Mouse (Mus musculus) midbrain, embryonic 13.5 days (tissue): ENCODE results near the gene Ddx23. TPM values are rescaled to one million over a fixed set of nuclear protein-coding genes. Genes with fewer than 3 reads are reported as not detected.

Experiments
- ATAC-seq: fragments of 200-750 bp; cut with Nextera tagmentation; 2 replicates; pipeline ENCODE4 v1.8.0; 2017; ENCODE audit warnings: mild to moderate bottlenecking, moderate TSS enrichment, moderate library complexity
- H3K27ac ChIP-seq: fragments of 300-500 bp; sonication (generic); 2 replicates; pipeline ENCODE4 v1.5.1; 2015; ENCODE audit warnings: inconsistent platforms, mild to moderate bottlenecking, moderate library complexity
- H3K27me3 ChIP-seq: fragments of 300-500 bp; sonication (generic); 2 replicates; pipeline ENCODE4 v1.6.1; 2015; ENCODE audit warnings: mild to moderate bottlenecking, inconsistent platforms
- H3K36me3 ChIP-seq: fragments of 300-500 bp; sonication (generic); 2 replicates; pipeline ENCODE4 v1.6.1; 2015; ENCODE audit warnings: mild to moderate bottlenecking, inconsistent platforms
- H3K4me1 ChIP-seq: fragments of 300-500 bp; sonication (generic); replicated peaks from 2 replicates; pipeline ENCODE4 v1.6.1; 2015; ENCODE audit warnings: inconsistent platforms
- H3K4me2 ChIP-seq: fragments of 300-500 bp; sonication (generic); replicated peaks from 2 replicates; pipeline ENCODE4 v1.6.1; 2015; ENCODE audit warnings: moderate library complexity, mild to moderate bottlenecking, inconsistent platforms
- H3K4me3 ChIP-seq: fragments of 300-500 bp; sonication (generic); replicated peaks from 2 replicates; pipeline ENCODE4 v1.5.1; 2015; ENCODE audit warnings: mild to moderate bottlenecking, inconsistent platforms
- H3K9ac ChIP-seq: fragments of 300-500 bp; sonication (generic); replicated peaks from 2 replicates; pipeline ENCODE4 v1.6.1; 2015; ENCODE audit warnings: mild to moderate bottlenecking, inconsistent platforms
- H3K9me3 ChIP-seq: fragments of 300-500 bp; sonication (generic); 2 replicates; pipeline ENCODE4 v1.6.1; 2016; ENCODE audit warnings: mild to moderate bottlenecking, inconsistent platforms
- WGBS: fragments of 180-500 bp; shearing (Covaris S2); methylation state at CpG from one replicate; pipeline ENCODE4 v1.1.7; 2015; 5-methylcytosine and 5-hydroxymethylcytosine counted together
- polyA plus RNA-seq: library from polyadenylated mRNA; unstranded; fragments of >200 nt; fragmentation: Nextera tagmentation; extraction: Ambion mirVana; gene quantifications from 2 replicates; pipeline ENCODE4 v1.2.1, GENCODE M21; 2015

Ddx23 gene
- polyA plus RNA-seq, 1 experiment from 2014 or later, result 28.6 TPM

- peak overlapping the region; percentile 22 for H3K4me3 ChIP-seq
- ATAC-seq, result peak; percentile 35; the same call in 1 of the 2 replicates
- H3K4me2 ChIP-seq, result peak overlapping the region; percentile 49
- H3K4me1 ChIP-seq, result peaks cover 58% of the 10 kb centered on the region
- H3K27ac ChIP-seq, result peak overlapping the region; percentile 79
- H3K9ac ChIP-seq, result peak overlapping the region; percentile 59
- H3K9me3 ChIP-seq, result no peaks in the 10 kb centered on the region
- peaks cover 17% of the 10 kb centered on the region for H3K27me3 ChIP-seq
- H3K36me3 ChIP-seq, result no peaks in the 10 kb centered on the region
- 8% methylated on average over 20 of the region's 20 CpGs for WGBS
Measured at GRCm38 (mm10) chr15:98628589-98629254, 34.0 kb downstream of the Ddx23 start.

GRCm38 (mm10) chr15:98626487-98627212, 36.0 kb downstream of the Ddx23 start:
- H3K27ac ChIP-seq, result no peak overlapping the region
- WGBS, result 70% methylated on average over 7 of the region's 7 CpGs
- no peaks in the 10 kb centered on the region for H3K36me3 ChIP-seq
- no peak overlapping the region for H3K9ac ChIP-seq
- H3K4me2 ChIP-seq, result no peak overlapping the region
- no peak for ATAC-seq
- peaks cover 19% of the 10 kb centered on the region for H3K27me3 ChIP-seq
- peaks cover 45% of the 10 kb centered on the region for H3K4me1 ChIP-seq
- no peak overlapping the region for H3K4me3 ChIP-seq
- no peaks in the 10 kb centered on the region for H3K9me3 ChIP-seq

GRCm38 (mm10) chr15:98626078-98626477, 36.6 kb downstream of the Ddx23 start:
- peaks cover 39% of the 10 kb centered on the region for H3K4me1 ChIP-seq
- ATAC-seq, result no peak
- no peak overlapping the region for H3K4me2 ChIP-seq
- 15% methylated on average over 8 of the region's 8 CpGs for WGBS
- H3K27me3 ChIP-seq, result peaks cover 16% of the 10 kb centered on the region
- H3K9ac ChIP-seq, result no peak overlapping the region
- H3K9me3 ChIP-seq, result no peaks in the 10 kb centered on the region
- no peaks in the 10 kb centered on the region for H3K36me3 ChIP-seq
- H3K4me3 ChIP-seq, result no peak overlapping the region
- H3K27ac ChIP-seq, result no peak overlapping the region

GRCm38 (mm10) chr15:98623361-98623821, 39.3 kb downstream of the Ddx23 start:
- no peaks in the 10 kb centered on the region for H3K9me3 ChIP-seq
- 62% methylated on average over 5 of the region's 5 CpGs for WGBS
- H3K27me3 ChIP-seq, result 0 out of 2 replicates have a peak, but pooled peaks cover 3% of the 10 kb centered on the region
- no peak overlapping the region for H3K4me2 ChIP-seq
- no peaks in the 10 kb centered on the region for H3K36me3 ChIP-seq
- peaks cover 18% of the 10 kb centered on the region for H3K4me1 ChIP-seq
- no peak overlapping the region for H3K4me3 ChIP-seq
- H3K27ac ChIP-seq, result no peak overlapping the region
- ATAC-seq, result no peak
- no peak overlapping the region for H3K9ac ChIP-seq

GRCm38 (mm10) chr15:98622721-98623120, 40.0 kb downstream of the Ddx23 start:
- Histone ChIP-seq H3K36me3 (no peaks in the 10 kb centered on the region), H3K27me3 (0 out of 2 replicates have a peak, but pooled peaks cover 3% of the 10 kb centered on the region), H3K4me2 (no peak overlapping the region), H3K4me3 (no peak overlapping the region), H3K27ac (no peak overlapping the region), H3K9ac (no peak overlapping the region), H3K9me3 (no peaks in the 10 kb centered on the region), H3K4me1 (peaks cover 13% of the 10 kb centered on the region)
- no peak for ATAC-seq
- WGBS, result 19% methylated on average over 6 of the region's 6 CpGs

- Histone ChIP-seq H3K4me2 (no peak overlapping the region), H3K9ac (0 out of 2 replicates have a peak overlapping the region, but pooled peaks have one; percentile 8), H3K36me3 (no peaks in the 10 kb centered on the region), H3K4me3 (no peak overlapping the region), H3K9me3 (no peaks in the 10 kb centered on the region), H3K27ac (no peak overlapping the region), H3K27me3 (0 out of 2 replicates have a peak, but pooled peaks cover 3% of the 10 kb centered on the region), H3K4me1 (peaks cover 13% of the 10 kb centered on the region)
- no peak for ATAC-seq
- 7% methylated on average over 7 of the region's 7 CpGs for WGBS
Measured at GRCm38 (mm10) chr15:98622199-98622598, 40.5 kb downstream of the Ddx23 start.

GRCm38 (mm10) chr15:98617176-98617537, 45.5 kb downstream of the Ddx23 start:
- H3K27ac ChIP-seq, result no peak overlapping the region
- H3K9ac ChIP-seq, result no peak overlapping the region
- H3K4me3 ChIP-seq, result no peak overlapping the region
- peak; percentile 53; the same call in 1 of the 2 replicates for ATAC-seq
- 0 out of 2 replicates have a peak overlapping the region, but pooled peaks have one; percentile 15 for H3K4me2 ChIP-seq
- 2% methylated on average over 12 of the region's 12 CpGs for WGBS
- H3K27me3 ChIP-seq, result 0 out of 2 replicates have a peak, but pooled peaks cover 2% of the 10 kb centered on the region
- H3K36me3 ChIP-seq, result no peaks in the 10 kb centered on the region
- H3K4me1 ChIP-seq, result peaks cover 17% of the 10 kb centered on the region
- H3K9me3 ChIP-seq, result no peaks in the 10 kb centered on the region

GRCm38 (mm10) chr15:98616362-98617175, 46.1 kb downstream of the Ddx23 start:
- Histone ChIP-seq H3K4me1 (peaks cover 16% of the 10 kb centered on the region), H3K9me3 (no peaks in the 10 kb centered on the region), H3K9ac (no peak overlapping the region), H3K36me3 (no peaks in the 10 kb centered on the region), H3K4me3 (no peak overlapping the region), H3K4me2 (0 out of 2 replicates have a peak overlapping the region, but pooled peaks have one; percentile 15), H3K27ac (no peak overlapping the region), H3K27me3 (0 out of 2 replicates have a peak, but pooled peaks cover 2% of the 10 kb centered on the region)
- no peak for ATAC-seq
- 45% methylated on average over 20 of the region's 20 CpGs for WGBS

- Histone ChIP-seq H3K36me3 (no peaks in the 10 kb centered on the region), H3K27ac (no peak overlapping the region), H3K9me3 (no peaks in the 10 kb centered on the region), H3K4me1 (peaks cover 16% of the 10 kb centered on the region), H3K4me3 (no peak overlapping the region), H3K27me3 (0 out of 2 replicates have a peak, but pooled peaks cover 2% of the 10 kb centered on the region), H3K4me2 (no peak overlapping the region), H3K9ac (no peak overlapping the region)
- ATAC-seq, result no peak
- 67% methylated on average over 6 of the region's 6 CpGs for WGBS
Measured at GRCm38 (mm10) chr15:98615751-98616150, 46.9 kb downstream of the Ddx23 start.

GRCm38 (mm10) chr15:98614971-98615370, 47.7 kb downstream of the Ddx23 start:
- no peak overlapping the region for H3K9ac ChIP-seq
- ATAC-seq, result no peak
- H3K27me3 ChIP-seq, result 0 out of 2 replicates have a peak, but pooled peaks cover 2% of the 10 kb centered on the region
- H3K27ac ChIP-seq, result 0 out of 2 replicates have a peak overlapping the region, but pooled peaks have one; percentile 19
- no peaks in the 10 kb centered on the region for H3K9me3 ChIP-seq
- 52% methylated on average over 6 of the region's 6 CpGs for WGBS
- H3K4me2 ChIP-seq, result no peak overlapping the region
- peaks cover 21% of the 10 kb centered on the region for H3K4me1 ChIP-seq
- no peak overlapping the region for H3K4me3 ChIP-seq
- H3K36me3 ChIP-seq, result no peaks in the 10 kb centered on the region

- Histone ChIP-seq H3K9me3 (no peaks in the 10 kb centered on the region), H3K4me2 (no peak overlapping the region), H3K4me1 (peaks cover 24% of the 10 kb centered on the region), H3K27ac (peak overlapping the region; percentile 14), H3K4me3 (no peak overlapping the region), H3K36me3 (no peaks in the 10 kb centered on the region), H3K9ac (no peak overlapping the region), H3K27me3 (0 out of 2 replicates have a peak, but pooled peaks cover 2% of the 10 kb centered on the region)
- ATAC-seq, result no peak
- 51% methylated on average over 9 of the region's 9 CpGs for whole genome bisulfite sequencing
Measured at GRCm38 (mm10) chr15:98614551-98614950, 48.1 kb downstream of the Ddx23 start.
